Mouse (Mus musculus) intestine, postnatal 0 days (tissue): ENCODE measurements around the gene Arpc2. TPM values are rescaled to one million over a fixed set of nuclear protein-coding genes. Genes with fewer than 3 reads are reported as not detected.

Experiments
- ATAC-seq: fragments of 200-750 bp; cut with Nextera tagmentation; 2 replicates; pipeline ENCODE4 v1.8.0; 2017; ENCODE audit warnings: mild to moderate bottlenecking, moderate TSS enrichment, moderate library complexity
- H3K27ac ChIP-seq: fragments of 300-500 bp; sonication (generic); 2 replicates; pipeline ENCODE4 v1.5.1; 2014; ENCODE audit warnings: mild to moderate bottlenecking, low read depth, low read length, moderate library complexity
- H3K27me3 ChIP-seq: fragments of 300-500 bp; sonication (generic); replicated peaks from 2 replicates; pipeline ENCODE4 v1.6.1; 2014; ENCODE audit warnings: low read length, mixed read lengths; ENCODE audit not compliant: control insufficient read depth, insufficient read depth
- H3K36me3 ChIP-seq: fragments of 300-500 bp; sonication (generic); 2 replicates; pipeline ENCODE4 v1.6.1; 2014; ENCODE audit warnings: mild to moderate bottlenecking, moderate library complexity; ENCODE audit not compliant: control insufficient read depth, insufficient read depth
- H3K4me1 ChIP-seq: fragments of 300-500 bp; sonication (generic); replicated peaks from 2 replicates; pipeline ENCODE4 v1.6.1; 2014; ENCODE audit warnings: antibody characterized with exemption, low read length, mixed read lengths; ENCODE audit not compliant: control insufficient read depth, insufficient read depth
- H3K4me2 ChIP-seq: fragments of 300-500 bp; sonication (generic); replicated peaks from 2 replicates; pipeline ENCODE4 v1.6.1; 2014; ENCODE audit warnings: low read depth, mild to moderate bottlenecking, moderate library complexity
- H3K4me3 ChIP-seq: fragments of 300-500 bp; sonication (generic); 2 replicates; pipeline ENCODE4 v1.5.1; 2014; ENCODE audit warnings: low read depth, low read length
- H3K9ac ChIP-seq: fragments of 300-500 bp; sonication (generic); 2 replicates; pipeline ENCODE4 v1.6.1; 2014; ENCODE audit warnings: mild to moderate bottlenecking, low read depth, low read length
- H3K9me3 ChIP-seq: fragments of 300-500 bp; sonication (generic); 2 replicates; pipeline ENCODE4 v1.6.1; 2016; ENCODE audit warnings: mixed run types; ENCODE audit not compliant: control insufficient read depth
- CTCF ChIP-seq: sonication (generic); IDR thresholded peaks from 2 replicates; pipeline ENCODE4 v1.5.1; 2016; ENCODE audit warnings: low read depth, mild to moderate bottlenecking, control low read depth, antibody characterized with exemption, moderate library complexity
- WGBS: fragments of 180-500 bp; shearing (Covaris S2); extraction: QIAGEN DNeasy Blood & Tissue Kit; methylation state at CpG from one replicate; pipeline ENCODE4 v1.1.7; 2014; 5-methylcytosine and 5-hydroxymethylcytosine counted together
- polyA plus RNA-seq: library from polyadenylated mRNA; unstranded; fragments of >200 nt; fragmentation: Nextera tagmentation; extraction: Ambion mirVana; gene quantifications from 2 replicates; pipeline ENCODE4 v1.2.1, GENCODE M21; 2015

The Arpc2 gene
- polyA plus RNA-seq, 1 experiment from 2014 or later, result 529 TPM

DNA sequence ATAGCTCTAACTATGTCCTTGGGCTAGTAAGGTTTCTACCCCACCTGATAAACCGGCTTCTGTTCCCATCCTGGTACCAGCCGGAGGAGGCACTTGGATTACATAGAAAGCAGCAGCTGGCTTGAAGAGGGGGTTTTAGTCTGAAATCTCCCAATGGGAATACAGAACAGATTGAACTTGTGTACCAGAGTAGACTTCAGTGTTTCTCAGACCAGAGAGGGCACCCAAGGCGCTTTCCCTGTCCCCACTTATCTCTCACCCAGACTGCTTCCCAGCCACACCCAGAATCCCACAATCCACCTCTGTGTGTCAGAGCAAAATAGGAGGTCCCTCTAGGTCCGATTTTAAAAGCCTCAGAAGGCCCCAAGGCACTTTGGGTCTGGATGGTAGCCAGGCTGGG, 52.4 kb downstream of the Arpc2 start:
- Histone ChIP-seq H3K9ac (no peak overlapping the region), H3K4me3 (no peak overlapping the region), H3K27ac (no peak overlapping the region), H3K4me2 (no peak overlapping the region), H3K4me1 (peaks cover 4% of the 10 kb centered on the region; the same call in 1 of the 2 replicates), H3K27me3 (no peaks in the 10 kb centered on the region), H3K9me3 (no peaks in the 10 kb centered on the region), H3K36me3 (peaks cover 52% of the 10 kb centered on the region)
- TF ChIP-seq CTCF, result no peak
- ATAC-seq, result no peak
- WGBS, result 59% methylated on average over 4 of the region's 4 CpGs

DNA sequence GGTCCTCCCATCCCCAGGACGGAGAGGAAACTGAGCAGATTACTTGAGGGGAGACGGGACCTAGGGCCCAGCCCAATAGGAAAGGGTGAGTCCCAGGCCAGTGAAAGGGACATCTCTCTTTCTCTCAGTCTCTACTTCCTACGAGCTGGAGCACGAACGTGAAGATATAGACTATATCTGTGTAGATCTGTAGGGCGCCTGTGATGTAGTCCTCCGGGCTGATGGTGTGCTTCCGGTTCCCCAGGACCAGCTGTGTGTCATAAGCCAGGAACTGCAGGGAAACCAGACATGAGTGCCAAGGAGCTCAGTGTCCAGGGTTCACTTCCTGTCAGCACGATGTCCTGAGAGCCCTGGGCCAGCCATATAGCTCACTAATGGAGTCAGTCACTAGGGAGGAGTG, 53.4 kb downstream of the Arpc2 start:
- no peak for ATAC-seq
- 79% methylated on average over 9 of the region's 9 CpGs for WGBS
- Histone ChIP-seq H3K9me3 (no peaks in the 10 kb centered on the region), H3K4me3 (no peak overlapping the region), H3K4me1 (peaks cover 5% of the 10 kb centered on the region), H3K9ac (no peak overlapping the region), H3K27me3 (no peaks in the 10 kb centered on the region), H3K36me3 (peaks cover 56% of the 10 kb centered on the region), H3K27ac (no peak overlapping the region; the same call in 1 of the 2 replicates), H3K4me2 (no peak overlapping the region)
- TF ChIP-seq CTCF, result no peak

DNA sequence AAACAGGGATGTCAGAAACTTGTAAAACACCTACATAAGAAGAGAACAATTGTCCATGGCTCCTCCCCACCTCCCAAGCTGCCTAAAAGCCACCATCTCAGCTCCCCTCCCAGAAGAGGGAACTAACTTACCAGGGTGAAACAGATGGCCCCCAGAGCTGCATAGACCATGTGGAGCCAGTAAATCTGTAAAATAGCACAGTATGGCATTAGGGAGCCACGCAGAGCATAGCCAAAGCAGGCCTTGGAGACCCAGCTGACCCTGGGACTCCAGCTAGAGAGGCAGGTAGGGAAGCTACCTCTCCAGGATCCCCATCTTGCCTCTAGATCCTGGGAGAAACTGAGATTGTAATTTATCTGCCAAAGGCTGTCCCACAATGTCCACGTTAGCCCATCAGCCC, 53.9 kb downstream of the Arpc2 start:
- ATAC-seq, result no peak
- WGBS, result 78% methylated on average over 2 of the region's 2 CpGs
- Histone ChIP-seq H3K27me3 (no peaks in the 10 kb centered on the region), H3K4me3 (no peak overlapping the region), H3K4me1 (peaks cover 8% of the 10 kb centered on the region), H3K27ac (no peak overlapping the region), H3K9ac (no peak overlapping the region), H3K9me3 (no peaks in the 10 kb centered on the region), H3K36me3 (peaks cover 57% of the 10 kb centered on the region), H3K4me2 (no peak overlapping the region)
- no peak for TF ChIP-seq CTCF

DNA sequence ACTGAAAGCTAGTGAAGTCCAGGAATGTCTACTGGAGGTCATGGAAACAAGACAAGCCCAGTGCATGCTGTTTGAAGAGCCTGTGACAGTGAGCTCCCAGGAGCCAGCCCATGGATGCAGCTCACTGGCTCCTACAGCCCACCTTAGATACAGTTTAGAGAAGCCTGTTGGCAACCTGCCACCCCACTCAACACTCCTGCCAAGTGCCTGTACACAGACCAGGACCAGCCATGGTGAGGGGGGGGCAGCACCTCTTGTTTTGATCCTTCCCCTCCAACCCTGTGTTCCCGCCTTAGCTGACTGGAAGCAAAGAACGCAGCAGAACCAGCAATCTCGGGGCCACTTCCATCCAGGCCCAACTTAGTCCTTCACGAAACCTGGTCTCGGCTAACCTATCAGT, 54.3 kb downstream of the Arpc2 start:
- Histone ChIP-seq H3K4me2 (no peak overlapping the region), H3K4me3 (no peak overlapping the region), H3K27me3 (no peaks in the 10 kb centered on the region), H3K4me1 (peaks cover 12% of the 10 kb centered on the region), H3K9me3 (no peaks in the 10 kb centered on the region), H3K9ac (no peak overlapping the region), H3K27ac (no peak overlapping the region), H3K36me3 (peaks cover 61% of the 10 kb centered on the region)
- no peak for TF ChIP-seq CTCF
- 78% methylated on average over 5 of the region's 5 CpGs for WGBS
- ATAC-seq, result no peak

GRCm38 (mm10) chr1:74292331-74293020, 56.6 kb downstream of the Arpc2 start:
- Histone ChIP-seq H3K9ac (no peak overlapping the region), H3K4me2 (no peak overlapping the region), H3K4me1 (peaks cover 27% of the 10 kb centered on the region), H3K36me3 (peaks cover 62% of the 10 kb centered on the region), H3K27me3 (no peaks in the 10 kb centered on the region), H3K27ac (no peak overlapping the region), H3K9me3 (no peaks in the 10 kb centered on the region), H3K4me3 (no peak overlapping the region)
- ATAC-seq, result no peak
- no peak for TF ChIP-seq CTCF
- 89% methylated on average over 11 of the region's 11 CpGs for WGBS

- no peak for ATAC-seq
- H3K4me1 ChIP-seq, result peaks cover 33% of the 10 kb centered on the region
Observed at GRCm38 (mm10) chr1:74293306-74293960, 57.5 kb downstream of the Arpc2 start.

More at GRCm38 (mm10) chr1:74293306-74293960, 57.5 kb downstream of the Arpc2 start:
- Histone ChIP-seq H3K27ac (no peak overlapping the region), H3K36me3 (peaks cover 54% of the 10 kb centered on the region), H3K4me2 (no peak overlapping the region), H3K27me3 (no peaks in the 10 kb centered on the region), H3K9me3 (no peaks in the 10 kb centered on the region), H3K4me3 (no peak overlapping the region), H3K9ac (no peak overlapping the region)
- 84% methylated on average over 8 of the region's 8 CpGs for WGBS
- TF ChIP-seq CTCF, result no peak
